Mouse (Mus musculus): ENCODE measurements at regions not wholly inside any gene's neighbourhood (a gene's known extent, or its start where the extent isn't known, plus 50 kb on each side); places are given as distances from the start of the nearest gene placed in this dataset.

GRCm38 (mm10) chr17:85757647-85758046, 69.6 kb upstream of the Six2 start:
- DNase-seq: no peak

- DNase-seq: no peak
Observed at GRCm38 (mm10) chr17:85755557-85755956, 67.5 kb upstream of the Six2 start.

- no peak for DNase-seq
Observed at GRCm38 (mm10) chr17:85748649-85749081, 60.6 kb upstream of the Six2 start.

- DNase-seq: no peak
Observed at GRCm38 (mm10) chr17:85747976-85748648, 60.0 kb upstream of the Six2 start.

All from right cerebral cortex, adult 18-20 months (tissue).